Mouse (Mus musculus) adrenal gland, postnatal 36 days (tissue): Measurements from ENCODE around the gene Tfb2m. TPM values are rescaled to one million over a fixed set of nuclear protein-coding genes. Genes with fewer than 3 reads are reported as not detected.

Experiments
- DNase-seq, 2 experiments: peaks; one replicate each; pipeline ENCODE4 v3.0.0; 2021; ENCODE audit warnings: mixed read lengths in 1 of 2
- total RNA-seq, 2 experiments: library from RNA; stranded (reverse); gene quantifications; 2 replicates each; pipeline ENCODE4 v1.2.3; 2021

Gene Tfb2m
- total RNA-seq, 2 experiments from 2014 or later, result 49.4 to 55.0 TPM

- peak in 1 of 2 experiments; percentile 18 for DNase-seq
These were observed 43.5 kb downstream of the Tfb2m start for GRCm38 (mm10) chr1:179502565-179502964.

- no peak for DNase-seq
These were observed 46.8 kb downstream of the Tfb2m start for GRCm38 (mm10) chr1:179499257-179499656.

GRCm38 (mm10) chr1:179492908-179493307 lies 53.2 kb downstream of the Tfb2m start:
- DNase-seq, result no peak

GRCm38 (mm10) chr1:179488520-179488919 lies 57.5 kb downstream of the Tfb2m start:
- DNase-seq, result no peak

- no peak for DNase-seq
These were observed 58.1 kb downstream of the Tfb2m start for GRCm38 (mm10) chr1:179487990-179488389.

GRCm38 (mm10) chr1:179487238-179487637 lies 58.8 kb downstream of the Tfb2m start:
- DNase-seq, result no peak

- no peak for DNase-seq
These were observed 60.1 kb downstream of the Tfb2m start for GRCm38 (mm10) chr1:179485784-179486540.

GRCm38 (mm10) chr1:179480862-179481261 lies 65.2 kb downstream of the Tfb2m start:
- no peak for DNase-seq

Other genes with a start within 250 kb of the Tfb2m start
- 1 to 10 TPM; 5.1 to 7.7 TPM for gene Smyd3, start 28.2 kb downstream of the Tfb2m start, total RNA-seq
- gene Cnst, start 103 bp upstream of the Tfb2m start, total RNA-seq, result 10 to 100 TPM; 21.1 to 43.6 TPM
- 10 to 100 TPM; 34.8 to 42.0 TPM for gene Sccpdh, start 121.9 kb upstream of the Tfb2m start, total RNA-seq
- not detected for gene Kif28, start 199.0 kb upstream of the Tfb2m start, total RNA-seq